25 mouse cellular contexts compared by ENCODE assay signal in genomic region chr13:92533801-92534200, GRCm38 (mm10). TPM values are rescaled to one million over a fixed set of nuclear protein-coding genes. Genes with fewer than 3 reads are reported as not detected.
DNase-seq lines count a peak whose midpoint lies in the region; ATAC-seq and TF ChIP-seq lines count a peak whose summit lies in the region.
"Had no signal": no experiment of that assay in that cellular context is flagged by ENCODE, and none has a peak within 500 bp of the region (broad histone marks: within the 10 kb centered on the region; RNA-seq: fewer than 3 reads in every experiment).

No protein-coding gene starts in this region.

- H3K36me3 ChIP-seq in lung, postnatal 0 days (ENCODE audit: insufficient read depth, low read length): no peaks in the 10 kb centered on the region
- H3K36me3 ChIP-seq in midbrain, embryonic 10.5 days: no peaks in the 10 kb centered on the region
- H3K36me3 ChIP-seq: embryonic facial prominence, embryonic 12.5 days; embryonic facial prominence, embryonic 15.5 days; heart, embryonic 12.5 days; heart, embryonic 15.5 days had no signal

- H3K4me1 ChIP-seq in lung, postnatal 0 days (ENCODE audit: insufficient read depth, low read depth, low read length): no peaks in the 10 kb centered on the region
- H3K4me1 ChIP-seq in midbrain, embryonic 10.5 days: peaks cover 9% of the 10 kb centered on the region

- WGBS in lung, postnatal 0 days: 15% methylated on average over 2 of the region's 2 CpGs
- 59% methylated on average over 2 of the region's 2 CpGs for WGBS in midbrain, embryonic 10.5 days

- no peak overlapping the region for H3K9ac ChIP-seq in lung, postnatal 0 days (replicated peaks; ENCODE audit: low read depth)
- H3K9ac ChIP-seq: embryonic facial prominence, embryonic 12.5 days; embryonic facial prominence, embryonic 15.5 days; heart, embryonic 12.5 days; heart, embryonic 15.5 days; hindbrain, embryonic 14.5 days had no signal

- no peaks in the 10 kb centered on the region for H3K9me3 ChIP-seq in lung, postnatal 0 days (ENCODE audit: low read length)
- H3K9me3 ChIP-seq in midbrain, embryonic 10.5 days (replicated peaks): no peaks in the 10 kb centered on the region
- H3K9me3 ChIP-seq: embryonic facial prominence, embryonic 12.5 days; embryonic facial prominence, embryonic 15.5 days; heart, embryonic 12.5 days; heart, embryonic 15.5 days had no signal

- H3K4me3 ChIP-seq in lung, postnatal 0 days (ENCODE audit: low read depth, low read length): no peak overlapping the region
- no peak overlapping the region for H3K4me3 ChIP-seq in midbrain, embryonic 10.5 days
- H3K4me3 ChIP-seq: embryonic facial prominence, embryonic 12.5 days; embryonic facial prominence, embryonic 15.5 days; heart, embryonic 12.5 days; heart, embryonic 15.5 days had no signal

- H3K27me3 ChIP-seq in lung, postnatal 0 days (replicated peaks; ENCODE audit: insufficient read depth, low read length): no peaks in the 10 kb centered on the region
- no peaks in the 10 kb centered on the region for H3K27me3 ChIP-seq in midbrain, embryonic 10.5 days (ENCODE audit: low read depth, poor library complexity, severe bottlenecking)
- H3K27me3 ChIP-seq: embryonic facial prominence, embryonic 12.5 days; embryonic facial prominence, embryonic 15.5 days; heart, embryonic 15.5 days had no signal

- no peak overlapping the region for H3K4me2 ChIP-seq in lung, postnatal 0 days (replicated peaks; ENCODE audit: low read depth, low read length)
- H3K4me2 ChIP-seq: embryonic facial prominence, embryonic 12.5 days; embryonic facial prominence, embryonic 15.5 days; heart, embryonic 12.5 days; heart, embryonic 15.5 days; hindbrain, embryonic 14.5 days had no signal

- no peak for TF ChIP-seq CTCF in lung, postnatal 0 days (IDR thresholded peaks at IDR 0.05)

- peak; percentile 59 for DNase-seq in lung, postnatal 0 days (ENCODE audit: low spot score)
- DNase-seq in lung, postnatal 4 days: no peak
- peak; percentile 26 for DNase-seq in lung, postnatal 25 days (ENCODE audit: low spot score)
- DNase-seq in lung, postnatal 36 days: peak; percentile 44
- DNase-seq in midbrain, embryonic 10.5 days (ENCODE audit: low spot score): no peak
- no peak for DNase-seq in urinary bladder, postnatal 36 days (ENCODE audit: low spot score in 2 of 2)
- DNase-seq: adrenal gland, adult 2 months; adrenal gland, postnatal 14 days; cerebellum, adult 11 months; cerebellum, adult 2 months; cerebellum, adult 9-11 months; cerebellum, postnatal 25 days; gastrocnemius, postnatal 25 days; heart, adult 18-20 months; heart, postnatal 10 days; heart, postnatal 36 days had no signal

- ATAC-seq in lung, postnatal 0 days: no peak
- ATAC-seq: CD4-positive, CD25-positive, alpha-beta regulatory T cell, adult 4 months; forebrain, embryonic 14.5 days had no signal

- no peak overlapping the region for H3K27ac ChIP-seq in lung, postnatal 0 days (ENCODE audit: low read length)
- H3K27ac ChIP-seq in midbrain, embryonic 10.5 days (replicated peaks): no peak overlapping the region
- H3K27ac ChIP-seq: embryonic facial prominence, embryonic 12.5 days; embryonic facial prominence, embryonic 15.5 days; heart, embryonic 15.5 days; hindbrain, embryonic 14.5 days had no signal

- TF ChIP-seq EP300 in lung, postnatal 0 days (IDR thresholded peaks at IDR 0.05): no peak

RNA-seq across cellular contexts. Expression of gene Zfyve16, which starts 3.1 kb away (rescaled TPM):
- polyA plus RNA-seq in lung, postnatal 0 days (2015; fragmentation: Nextera tagmentation; extraction: Ambion mirVana): 6.8 and 8.4 TPM in 2 replicates
- polyA plus RNA-seq in midbrain, embryonic 10.5 days (2016; fragmentation: Nextera tagmentation; extraction: Ambion mirVana): 9.5 and 12.3 TPM in 2 replicates

RNA-seq across cellular contexts. Expression of gene Spz1, which starts 42.2 kb away (rescaled TPM):
- polyA plus RNA-seq in lung, postnatal 0 days (2015; fragmentation: Nextera tagmentation; extraction: Ambion mirVana): not detected in 2 replicates
- polyA plus RNA-seq in midbrain, embryonic 10.5 days (2016; fragmentation: Nextera tagmentation; extraction: Ambion mirVana): not detected in 2 replicates
- polyA plus RNA-seq: adrenal gland, adult 2 months; CD4-positive, CD25-positive, alpha-beta regulatory T cell, adult 4 months; cerebellum, adult 2 months; embryonic facial prominence, embryonic 12.5 days; embryonic facial prominence, embryonic 15.5 days; forebrain, embryonic 11.5 days; forebrain, embryonic 14.5 days; heart, embryonic 12.5 days; heart, embryonic 15.5 days; hindbrain, embryonic 11.5 days; hindbrain, embryonic 14.5 days had no signal

RNA-seq across cellular contexts. Expression of gene Fam151b, which starts 50.0 kb away (rescaled TPM):
- polyA plus RNA-seq in lung, postnatal 0 days (2015; fragmentation: Nextera tagmentation; extraction: Ambion mirVana): 0.30 and 0.39 TPM in 2 replicates
- polyA plus RNA-seq in midbrain, embryonic 10.5 days (2016; fragmentation: Nextera tagmentation; extraction: Ambion mirVana): 0.16 TPM in 1 of 2 replicates, not detected in the other
- polyA plus RNA-seq: embryonic facial prominence, embryonic 12.5 days; forebrain, embryonic 11.5 days; heart, embryonic 12.5 days; heart, embryonic 15.5 days; hindbrain, embryonic 14.5 days had no signal

Comparison
In these comparisons a context has a peak if more than half of its experiments do, and no peak if none do; other contexts are left out.
1. DNase-seq: peak in lung, postnatal 0 days (single experiment), lung, postnatal 25 days (single experiment) and lung, postnatal 36 days (single experiment); none in lung, postnatal 4 days (0 of 2), midbrain, embryonic 10.5 days (single experiment) and urinary bladder, postnatal 36 days (0 of 2).